Mouse (Mus musculus) kidney, embryonic 14.5 days (tissue): Measurements from ENCODE around the gene Gm3417. TPM values are rescaled to one million over a fixed set of nuclear protein-coding genes. Genes with fewer than 3 reads are reported as not detected.

Experiments used
- ATAC-seq: fragments of 200-750 bp; cut with Nextera tagmentation; 2 replicates; pipeline ENCODE4 v1.8.0; 2017; ENCODE audit warnings: moderate number of reproducible peaks, mild to moderate bottlenecking, moderate TSS enrichment, moderate library complexity; ENCODE audit not compliant: low FRiP score, low TSS enrichment
- H3K27ac ChIP-seq: fragments of 300-500 bp; sonication (generic); 2 replicates; pipeline ENCODE4 v1.5.1; 2014; ENCODE audit warnings: low read depth, mild to moderate bottlenecking, low read length, moderate library complexity, mixed read lengths
- H3K27me3 ChIP-seq: fragments of 300-500 bp; sonication (generic); 2 replicates; pipeline ENCODE4 v1.6.1; 2014; ENCODE audit warnings: mild to moderate bottlenecking, low read length; ENCODE audit not compliant: control insufficient read depth, insufficient read depth
- H3K36me3 ChIP-seq: fragments of 300-500 bp; sonication (generic); 2 replicates; pipeline ENCODE4 v1.6.1; 2014; ENCODE audit warnings: low read length, mixed read lengths; ENCODE audit not compliant: control insufficient read depth, insufficient read depth
- H3K4me1 ChIP-seq: fragments of 300-500 bp; sonication (generic); 2 replicates; pipeline ENCODE4 v1.6.1; 2014; ENCODE audit warnings: low read length, mixed read lengths; ENCODE audit not compliant: control insufficient read depth, insufficient read depth
- H3K4me2 ChIP-seq: fragments of 300-500 bp; sonication (generic); replicated peaks from 2 replicates; pipeline ENCODE4 v1.6.1; 2014; ENCODE audit warnings: low read depth, mild to moderate bottlenecking, low read length
- H3K4me3 ChIP-seq: fragments of 300-500 bp; sonication (generic); 2 replicates; pipeline ENCODE4 v1.5.1; 2014; ENCODE audit warnings: mild to moderate bottlenecking, low read length
- H3K9ac ChIP-seq: fragments of 300-500 bp; sonication (generic); 2 replicates; pipeline ENCODE4 v1.6.1; 2014; ENCODE audit warnings: low read depth, mild to moderate bottlenecking, low read length, moderate library complexity
- H3K9me3 ChIP-seq: fragments of 300-500 bp; sonication (generic); 2 replicates; pipeline ENCODE4 v1.6.1; 2016; ENCODE audit warnings: low read length; ENCODE audit not compliant: control insufficient read depth
- whole genome bisulfite sequencing: fragments of 180-500 bp; shearing (Covaris S2); extraction: QIAGEN DNeasy Blood & Tissue Kit; methylation state at CpG from one replicate; pipeline ENCODE4 v1.1.7; 2014; 5-methylcytosine and 5-hydroxymethylcytosine counted together
- polyA plus RNA-seq: library from polyadenylated mRNA; unstranded; fragments of >200 nt; fragmentation: Nextera tagmentation; extraction: Ambion mirVana; gene quantifications from 2 replicates; pipeline ENCODE4 v1.2.1, GENCODE M21; 2014

Gene Gm3417
- polyA plus RNA-seq, 1 experiment from 2014 or later = not detected

- Histone ChIP-seq H3K9ac (peak overlapping the region; percentile 83), H3K27me3 (no peaks in the 10 kb centered on the region), H3K4me2 (peak overlapping the region; percentile 69), H3K27ac (no peak overlapping the region), H3K36me3 (peaks cover 6% of the 10 kb centered on the region; the same call in 1 of the 2 replicates), H3K4me1 (peaks cover 7% of the 10 kb centered on the region; the same call in 1 of the 2 replicates), H3K9me3 (no peaks in the 10 kb centered on the region), H3K4me3 (peak overlapping the region; percentile 53)
- ATAC-seq = peak; percentile 8; the same call in 1 of the 2 replicates
- WGBS = under 1% methylated on average over 20 of the region's 23 CpGs
Measured at GRCm38 (mm10) chr17:14960520-14960919, 18.1 kb downstream of the Gm3417 start.

- Histone ChIP-seq H3K4me3 (peak overlapping the region; percentile 53), H3K36me3 (peaks cover 6% of the 10 kb centered on the region; the same call in 1 of the 2 replicates), H3K9me3 (no peaks in the 10 kb centered on the region), H3K27me3 (no peaks in the 10 kb centered on the region), H3K4me2 (peak overlapping the region; percentile 69), H3K4me1 (peaks cover 7% of the 10 kb centered on the region; the same call in 1 of the 2 replicates), H3K27ac (no peak overlapping the region), H3K9ac (peak overlapping the region; percentile 53; the same call in 1 of the 2 replicates)
- WGBS = 29% methylated on average over 3 of the region's 3 CpGs
- no peak for ATAC-seq
Measured at GRCm38 (mm10) chr17:14959979-14960378, 18.6 kb downstream of the Gm3417 start.

DNA sequence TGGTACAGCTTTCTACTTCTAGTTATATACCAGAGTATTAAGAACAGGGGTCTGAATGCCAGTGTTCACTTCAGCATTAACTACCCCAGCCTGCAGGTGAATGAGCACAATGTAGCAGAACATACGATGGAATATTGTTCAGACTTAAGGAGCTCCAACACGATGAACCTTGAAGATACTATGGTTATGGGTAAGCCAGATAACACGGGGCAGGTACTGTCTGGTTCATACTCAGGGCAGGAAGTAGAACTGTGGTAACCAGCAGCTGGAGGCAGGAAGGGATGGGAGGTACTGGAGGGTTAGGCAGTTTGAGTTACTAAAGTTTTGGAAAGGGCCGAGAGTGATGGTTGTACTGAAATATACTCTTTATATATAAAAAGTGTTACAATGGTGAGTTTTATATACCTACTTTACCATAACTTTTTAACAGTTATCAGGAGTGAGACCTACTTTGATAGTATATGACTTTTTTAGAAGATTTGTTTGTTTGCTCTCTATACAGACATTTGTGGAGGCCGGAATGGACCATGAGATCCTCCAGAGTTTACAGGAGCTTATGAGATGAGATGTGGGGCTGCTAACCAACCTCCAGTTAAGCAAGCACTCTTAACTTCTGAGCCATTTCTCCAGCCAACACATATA lies 19.8 kb downstream of the Gm3417 start:
- H3K4me1 ChIP-seq = peaks cover 7% of the 10 kb centered on the region; the same call in 1 of the 2 replicates
- H3K9me3 ChIP-seq = no peaks in the 10 kb centered on the region
- peaks cover 17% of the 10 kb centered on the region; the same call in 1 of the 2 replicates for H3K36me3 ChIP-seq
- no peaks in the 10 kb centered on the region for H3K27me3 ChIP-seq
- ATAC-seq = no peak
- H3K4me2 ChIP-seq = no peak overlapping the region
- WGBS = 91% methylated on average over 5 of the region's 5 CpGs
- no peak overlapping the region for H3K9ac ChIP-seq
- H3K27ac ChIP-seq = no peak overlapping the region
- no peak overlapping the region for H3K4me3 ChIP-seq

DNA sequence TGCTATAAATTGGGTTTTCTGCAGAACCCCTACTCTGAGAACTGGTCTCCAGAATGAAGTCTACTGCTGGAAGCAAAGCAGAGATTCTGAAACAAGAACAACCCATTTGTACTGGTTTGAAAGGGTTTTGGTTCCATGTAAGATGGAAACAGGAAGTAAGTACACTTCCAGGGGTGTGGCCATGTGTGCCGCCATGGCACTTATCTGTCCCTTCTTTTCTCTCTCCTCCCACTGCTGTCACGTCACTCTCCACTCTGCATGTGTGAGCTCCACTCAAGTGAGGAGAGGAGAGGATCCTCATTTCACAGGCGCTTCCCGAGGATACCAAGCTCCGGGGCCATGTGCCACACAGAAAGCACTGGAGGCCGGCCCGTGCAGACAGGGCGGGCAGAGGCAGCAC lies 25.1 kb downstream of the Gm3417 start:
- Histone ChIP-seq H3K36me3 (peaks cover 60% of the 10 kb centered on the region), H3K4me2 (no peak overlapping the region), H3K9me3 (no peaks in the 10 kb centered on the region), H3K4me1 (no peaks in the 10 kb centered on the region), H3K27ac (no peak overlapping the region), H3K27me3 (no peaks in the 10 kb centered on the region), H3K4me3 (no peak overlapping the region), H3K9ac (no peak overlapping the region)
- no peak for ATAC-seq
- WGBS = 84% methylated on average over 8 of the region's 8 CpGs

GRCm38 (mm10) chr17:14949161-14949827 lies 29.3 kb downstream of the Gm3417 start:
- H3K27me3 ChIP-seq = no peaks in the 10 kb centered on the region
- WGBS = 87% methylated on average over 7 of the region's 7 CpGs
- no peak overlapping the region for H3K4me3 ChIP-seq
- peaks cover 4% of the 10 kb centered on the region; the same call in 1 of the 2 replicates for H3K4me1 ChIP-seq
- H3K36me3 ChIP-seq = peaks cover 83% of the 10 kb centered on the region
- H3K4me2 ChIP-seq = no peak overlapping the region
- H3K9ac ChIP-seq = no peak overlapping the region
- ATAC-seq = no peak
- no peak overlapping the region for H3K27ac ChIP-seq
- H3K9me3 ChIP-seq = no peaks in the 10 kb centered on the region

DNA sequence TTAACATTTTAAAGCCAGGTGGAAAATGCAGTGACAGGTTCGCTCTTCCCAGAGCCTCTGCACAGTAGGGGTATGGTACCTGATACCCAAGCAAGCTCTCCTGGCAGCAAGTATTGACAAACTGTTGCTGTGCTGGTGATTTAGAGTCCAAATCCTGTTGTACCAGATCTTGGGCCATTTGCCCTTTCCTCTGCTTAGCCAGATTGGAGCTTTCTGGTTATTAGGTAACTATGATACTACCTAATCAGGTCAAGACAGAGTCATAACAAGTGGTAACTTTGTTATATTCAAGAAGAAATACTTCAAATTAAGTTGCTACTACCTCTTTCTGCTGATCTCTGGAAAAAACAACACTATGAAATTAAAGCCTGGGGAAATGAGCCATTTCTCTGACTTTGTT lies 34.0 kb downstream of the Gm3417 start:
- Histone ChIP-seq H3K9ac (no peak overlapping the region), H3K9me3 (no peaks in the 10 kb centered on the region), H3K4me1 (peaks cover 12% of the 10 kb centered on the region; the same call in 1 of the 2 replicates), H3K4me3 (no peak overlapping the region; the same call in 1 of the 2 replicates), H3K27ac (no peak overlapping the region), H3K36me3 (peaks cover 41% of the 10 kb centered on the region), H3K4me2 (no peak overlapping the region), H3K27me3 (no peaks in the 10 kb centered on the region)
- ATAC-seq = no peak
- WGBS = 87% methylated on average over 1 of the region's 1 CpGs

DNA sequence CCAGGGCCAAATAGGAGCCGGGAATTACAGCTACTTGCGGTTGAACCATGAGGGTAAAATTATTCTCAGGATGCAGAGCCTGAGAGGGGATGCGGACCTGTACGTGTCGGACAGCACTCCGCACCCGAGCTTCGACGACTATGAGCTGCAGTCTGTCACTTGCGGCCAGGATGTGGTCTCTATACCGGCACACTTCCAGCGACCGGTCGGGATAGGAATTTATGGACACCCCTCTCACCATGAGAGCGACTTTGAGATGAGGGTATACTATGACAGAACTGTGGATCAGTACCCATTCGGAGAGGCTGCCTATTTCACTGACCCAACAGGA lies 34.9 kb downstream of the Gm3417 start:
- Histone ChIP-seq H3K27me3 (no peaks in the 10 kb centered on the region), H3K27ac (peak overlapping the region; percentile 12; the same call in 1 of the 2 replicates), H3K4me1 (peaks cover 12% of the 10 kb centered on the region; the same call in 1 of the 2 replicates), H3K9me3 (no peaks in the 10 kb centered on the region), H3K9ac (peak overlapping the region; percentile 76), H3K4me3 (peak overlapping the region; percentile 57), H3K36me3 (peaks cover 35% of the 10 kb centered on the region), H3K4me2 (peak overlapping the region; percentile 77)
- WGBS = 15% methylated on average over 16 of the region's 16 CpGs
- no peak; the same call in 1 of the 2 replicates for ATAC-seq

DNA sequence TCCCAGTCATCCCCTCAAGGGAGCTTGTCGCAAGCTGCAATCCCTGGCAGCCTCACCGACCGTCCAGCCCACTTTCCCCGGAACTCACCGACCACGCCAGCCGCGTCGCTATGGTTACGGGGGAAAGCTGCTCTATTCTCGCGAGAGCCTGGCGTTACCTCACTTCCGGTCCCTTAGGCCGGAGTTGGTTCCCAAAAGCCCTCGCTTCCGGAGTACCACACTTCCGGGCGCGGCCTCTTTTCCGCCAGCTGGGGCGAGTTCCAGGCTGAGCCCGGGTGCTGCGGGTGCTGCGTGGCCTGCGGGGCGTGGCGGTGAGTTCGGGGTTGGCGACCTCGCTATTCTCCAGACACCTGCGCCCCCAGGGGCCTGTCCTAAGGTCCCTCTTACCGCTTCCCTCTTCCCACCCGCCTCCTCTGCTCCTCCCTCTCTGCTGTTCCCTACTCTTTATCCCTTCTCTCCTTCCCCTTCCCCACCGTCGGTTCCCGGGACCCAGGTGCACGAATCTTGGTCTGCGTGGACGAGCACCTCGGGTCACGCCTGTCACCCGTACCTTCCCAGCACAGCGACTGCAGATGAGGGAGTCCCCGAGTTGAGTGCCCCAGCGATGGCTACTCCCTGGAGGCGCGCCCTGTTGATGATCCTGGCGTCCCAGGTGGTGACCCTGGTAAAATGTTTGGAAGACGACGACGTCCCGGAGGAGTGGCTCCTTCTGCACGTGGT lies 35.4 kb downstream of the Gm3417 start, which contains the start of the genes Wdr27 and 1600012H06Rik:
Gene Wdr27, minus strand, starts transcription at position 150 of the 720 bp plus-strand sequence.
Gene 1600012H06Rik, plus strand, starts transcription at position 176 of the 720 bp plus-strand sequence.
- Histone ChIP-seq H3K4me1 (peaks cover 12% of the 10 kb centered on the region; the same call in 1 of the 2 replicates), H3K36me3 (peaks cover 31% of the 10 kb centered on the region), H3K4me3 (peak within 1 kb of the TSS; percentile 57), H3K4me2 (peak within 1 kb of the TSS; percentile 77), H3K9me3 (no peaks in the 10 kb centered on the region), H3K27ac (peak within 1 kb of the TSS; percentile 73; the same call in 1 of the 2 replicates), H3K27me3 (no peaks in the 10 kb centered on the region), H3K9ac (peak within 1 kb of the TSS; percentile 76)
- ATAC-seq = peak; percentile 98
- WGBS = under 1% methylated on average over 54 of the region's 54 CpGs
